Mouse (Mus musculus) heart, adult 2 months (tissue): ENCODE results near the gene Arhgap32. TPM values are rescaled to one million over a fixed set of nuclear protein-coding genes. Genes with fewer than 3 reads are reported as not detected.

Source experiments
- DNase-seq, 2 experiments: peaks; one replicate each; pipeline ENCODE4 v3.0.0; 2021
- H3K27ac ChIP-seq: fragments of 200-600 bp; 2 replicates; pipeline ENCODE4 v1.8.1; 2022
- H3K27me3 ChIP-seq: fragments of 200-500 bp; 2 replicates; pipeline ENCODE4 v1.6.1; 2012; ENCODE audit warnings: mild to moderate bottlenecking, low read length, inconsistent platforms, mixed read lengths; ENCODE audit not compliant: control insufficient read depth, insufficient read depth
- H3K36me3 ChIP-seq: fragments of 200-500 bp; 2 replicates; pipeline ENCODE4 v1.6.1; 2012; ENCODE audit warnings: low read length, inconsistent platforms; ENCODE audit not compliant: control insufficient read depth, insufficient read depth
- H3K4me1 ChIP-seq: fragments of 200-500 bp; 2 replicates; pipeline ENCODE4 v1.6.1; 2011; ENCODE audit warnings: low read length; ENCODE audit not compliant: control insufficient read depth, insufficient read depth
- H3K4me3 ChIP-seq: fragments of 200-600 bp; 2 replicates; pipeline ENCODE4 v1.8.1; 2022
- H3K79me2 ChIP-seq: fragments of 200-500 bp; replicated peaks from 2 replicates; pipeline ENCODE4 v1.6.1; 2012; ENCODE audit warnings: mild to moderate bottlenecking, inconsistent platforms, low read length, moderate library complexity, mixed read lengths; ENCODE audit not compliant: control insufficient read depth, insufficient read depth
- H3K9ac ChIP-seq: fragments of 200-500 bp; 2 replicates; pipeline ENCODE4 v1.6.1; 2012; ENCODE audit warnings: low read depth, mild to moderate bottlenecking, control low read depth, inconsistent platforms, low read length, mixed read lengths
- CTCF ChIP-seq: fragments of 200-600 bp; IDR thresholded peaks from 2 replicates; pipeline ENCODE4 v1.8.1; 2022; ENCODE audit warnings: antibody characterized with exemption, mild to moderate bottlenecking, moderate library complexity
- EP300 ChIP-seq: fragments of 200-500 bp; IDR thresholded peaks from 2 replicates; pipeline ENCODE4 v1.6.1; 2011; ENCODE audit warnings: low read depth, low read length, control low read depth; ENCODE audit not compliant: insufficient read depth
- POLR2A ChIP-seq: fragments of 200-500 bp; IDR thresholded peaks from 2 replicates; pipeline ENCODE4 v1.6.1; 2011; ENCODE audit warnings: mild to moderate bottlenecking, low read depth, low read length, control low read depth; ENCODE audit not compliant: insufficient read depth
- WGBS: fragments of 180-500 bp; shearing (Covaris S2); methylation state at CpG from one replicate; pipeline ENCODE4 v1.1.7; 2018; 5-methylcytosine and 5-hydroxymethylcytosine counted together
- intact Hi-C: fragments of 180-260 bp; cut with DNase I; formaldehyde crosslinking; loops from one replicate; pipeline ENCODE4 v1.15.1; 2025
- polyA plus RNA-seq: library from polyadenylated mRNA; depleted of rRNA; stranded (reverse); fragments of >200 nt; gene quantifications from 2 replicates; pipeline ENCODE4 v1.2.3, GENCODE M21; 2012
- total RNA-seq, 2 experiments: library from RNA; stranded (reverse); gene quantifications; 2 replicates each; pipeline ENCODE4 v1.2.3; 2021

Arhgap32 gene
- total and polyA plus RNA-seq, 3 experiments, result 3.2 to 20.8 (median 18.0) TPM

DNA sequence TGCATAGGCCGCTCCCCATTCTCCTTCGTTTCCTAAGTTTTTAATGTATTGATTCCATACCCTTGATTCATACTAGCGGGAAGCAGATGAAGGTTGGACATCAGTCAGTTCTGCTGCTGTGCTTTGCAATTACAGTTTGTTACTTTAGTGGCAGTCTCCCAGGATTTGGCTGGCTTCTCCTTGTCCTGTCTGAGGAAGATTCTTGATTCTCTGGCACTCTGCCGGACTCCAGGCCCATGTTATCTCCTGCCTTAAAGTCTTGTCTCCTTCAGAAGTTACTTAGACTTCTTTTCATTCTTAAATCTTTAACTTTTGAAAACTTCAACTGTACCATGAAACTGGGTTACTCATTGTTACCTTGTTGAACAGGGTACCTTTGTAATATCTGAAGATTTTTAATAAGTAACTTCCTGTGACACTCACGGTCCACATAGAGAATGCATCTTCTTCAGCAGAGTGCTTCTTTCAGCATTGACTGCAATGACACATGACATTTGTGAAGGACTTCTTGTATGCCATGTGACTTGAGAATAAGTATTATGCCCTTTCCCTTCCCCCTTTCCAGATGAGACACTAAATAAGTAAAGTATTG lies 52.7 kb downstream of the Arhgap32 start:
- H3K27ac ChIP-seq, result no peak overlapping the region

DNA sequence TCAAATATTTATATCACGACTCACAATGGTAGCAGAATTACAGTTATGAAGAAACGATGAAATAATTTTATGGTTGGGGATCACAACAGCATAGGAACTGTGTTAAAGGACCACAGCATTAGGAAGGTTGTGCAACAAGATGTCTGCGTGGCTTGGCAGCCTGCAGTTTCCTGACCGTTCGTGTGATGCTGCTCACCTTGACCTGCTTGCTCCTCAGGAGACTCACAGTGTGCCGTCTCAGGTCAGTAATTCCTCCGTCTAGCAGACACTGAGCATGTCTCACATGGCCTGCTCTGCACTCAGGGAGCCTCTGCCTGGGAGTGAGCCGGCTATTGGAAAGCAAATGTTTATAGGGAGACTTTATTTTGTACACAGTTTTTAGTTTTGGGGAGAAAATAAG lies 54.8 kb downstream of the Arhgap32 start:
- Histone ChIP-seq H3K36me3 (peaks cover 3% of the 10 kb centered on the region; the same call in 1 of the 2 replicates), H3K4me3 (no peak overlapping the region), H3K27ac (no peak overlapping the region), H3K9ac (no peak overlapping the region), H3K27me3 (no peaks in the 10 kb centered on the region), H3K4me1 (no peaks in the 10 kb centered on the region; the same call in none of the 2 replicates), H3K79me2 (no peaks in the 10 kb centered on the region)
- TF ChIP-seq CTCF, result no peak
- WGBS, result 87% methylated on average over 8 of the region's 8 CpGs
- intact Hi-C loops, result no loop called here
- DNase-seq, result no peak

More for the DNA sequence above, 52.7 kb downstream of the Arhgap32 start:
- DNase-seq, result no peak
- Histone ChIP-seq H3K9ac (no peak overlapping the region), H3K36me3 (peaks cover 3% of the 10 kb centered on the region; the same call in 1 of the 2 replicates), H3K4me3 (no peak overlapping the region), H3K4me1 (no peaks in the 10 kb centered on the region; the same call in 1 of the 2 replicates), H3K79me2 (no peaks in the 10 kb centered on the region), H3K27me3 (no peaks in the 10 kb centered on the region)
- intact Hi-C loops, result no loop called here
- WGBS, result 75% methylated on average over 5 of the region's 5 CpGs
- TF ChIP-seq EP300, result no peak
- no peak for TF ChIP-seq POLR2A
- TF ChIP-seq CTCF, result no peak

DNA sequence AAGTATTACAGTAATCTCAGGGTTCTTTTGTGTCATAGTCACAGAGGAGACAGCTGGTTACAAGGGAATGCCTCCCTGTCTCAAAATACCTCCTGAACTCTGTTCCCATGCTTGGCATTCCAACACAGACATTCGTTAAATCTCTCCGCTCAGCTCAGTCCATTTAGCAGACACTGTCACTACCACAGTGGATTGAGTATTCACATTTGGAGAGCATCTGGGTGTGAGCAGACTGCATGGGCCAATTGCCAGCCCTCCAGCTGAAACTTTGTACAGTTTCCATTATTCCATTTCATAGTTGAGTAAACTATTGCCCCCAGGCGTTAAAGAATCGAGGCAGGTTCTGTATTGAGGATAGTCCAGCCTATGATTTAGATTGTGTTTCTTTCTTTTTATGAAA lies 60.7 kb downstream of the Arhgap32 start:
- Histone ChIP-seq H3K79me2 (no peaks in the 10 kb centered on the region), H3K36me3 (no peaks in the 10 kb centered on the region; the same call in none of the 2 replicates), H3K4me1 (peaks cover 3% of the 10 kb centered on the region), H3K27me3 (no peaks in the 10 kb centered on the region), H3K9ac (no peak overlapping the region), H3K4me3 (no peak overlapping the region), H3K27ac (no peak overlapping the region)
- TF ChIP-seq CTCF (no peak), POLR2A (no peak), EP300 (no peak)
- 48% methylated on average over 4 of the region's 4 CpGs for WGBS
- intact Hi-C loops, result no loop called here
- peak; percentile 11 to 30 for DNase-seq

- no peak overlapping the region for H3K9ac ChIP-seq
- no peak overlapping the region for H3K4me3 ChIP-seq
- no peaks in the 10 kb centered on the region; the same call in none of the 2 replicates for H3K36me3 ChIP-seq
- peaks cover 2% of the 10 kb centered on the region; the same call in 1 of the 2 replicates for H3K4me1 ChIP-seq
- TF ChIP-seq CTCF (no peak), EP300 (no peak), POLR2A (no peak)
- no peak for DNase-seq
- H3K79me2 ChIP-seq, result no peaks in the 10 kb centered on the region
- no peaks in the 10 kb centered on the region for H3K27me3 ChIP-seq
- WGBS, result 32% methylated on average over 2 of the region's 2 CpGs
- no peak overlapping the region for H3K27ac ChIP-seq
- intact Hi-C loops, result no loop called here
These were observed 65.2 kb downstream of the Arhgap32 start for GRCm38 (mm10) chr9:32181170-32181569.

DNA sequence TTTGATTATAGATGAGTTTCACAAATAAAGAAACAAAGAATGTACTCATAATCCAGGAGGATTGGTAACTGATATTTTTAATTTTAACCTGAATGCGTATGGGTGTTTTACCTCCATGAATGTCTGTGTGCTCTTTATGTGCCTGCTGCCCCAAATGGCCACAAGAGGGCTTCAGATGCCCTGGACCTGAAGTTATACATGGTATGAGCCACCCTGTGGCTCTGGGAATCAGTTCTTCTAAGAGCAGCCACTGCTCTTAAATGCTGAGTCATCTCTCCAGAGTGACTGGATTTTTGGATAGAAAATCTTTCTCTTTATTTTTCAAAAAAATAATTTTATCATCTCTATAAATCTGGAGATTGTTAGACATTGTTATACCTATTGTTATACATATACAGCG lies 70.6 kb downstream of the Arhgap32 start:
- DNase-seq, result no peak
- TF ChIP-seq CTCF, result peak; percentile 56
- TF ChIP-seq POLR2A, result no peak
- H3K36me3 ChIP-seq, result no peaks in the 10 kb centered on the region
- no peak overlapping the region for H3K9ac ChIP-seq
- H3K79me2 ChIP-seq, result no peaks in the 10 kb centered on the region
- no peak overlapping the region for H3K27ac ChIP-seq
- no peaks in the 10 kb centered on the region for H3K4me1 ChIP-seq
- WGBS, result 97% methylated on average over 2 of the region's 2 CpGs
- intact Hi-C loops, result no loop called here
- no peak overlapping the region for H3K4me3 ChIP-seq
- no peaks in the 10 kb centered on the region for H3K27me3 ChIP-seq

DNA sequence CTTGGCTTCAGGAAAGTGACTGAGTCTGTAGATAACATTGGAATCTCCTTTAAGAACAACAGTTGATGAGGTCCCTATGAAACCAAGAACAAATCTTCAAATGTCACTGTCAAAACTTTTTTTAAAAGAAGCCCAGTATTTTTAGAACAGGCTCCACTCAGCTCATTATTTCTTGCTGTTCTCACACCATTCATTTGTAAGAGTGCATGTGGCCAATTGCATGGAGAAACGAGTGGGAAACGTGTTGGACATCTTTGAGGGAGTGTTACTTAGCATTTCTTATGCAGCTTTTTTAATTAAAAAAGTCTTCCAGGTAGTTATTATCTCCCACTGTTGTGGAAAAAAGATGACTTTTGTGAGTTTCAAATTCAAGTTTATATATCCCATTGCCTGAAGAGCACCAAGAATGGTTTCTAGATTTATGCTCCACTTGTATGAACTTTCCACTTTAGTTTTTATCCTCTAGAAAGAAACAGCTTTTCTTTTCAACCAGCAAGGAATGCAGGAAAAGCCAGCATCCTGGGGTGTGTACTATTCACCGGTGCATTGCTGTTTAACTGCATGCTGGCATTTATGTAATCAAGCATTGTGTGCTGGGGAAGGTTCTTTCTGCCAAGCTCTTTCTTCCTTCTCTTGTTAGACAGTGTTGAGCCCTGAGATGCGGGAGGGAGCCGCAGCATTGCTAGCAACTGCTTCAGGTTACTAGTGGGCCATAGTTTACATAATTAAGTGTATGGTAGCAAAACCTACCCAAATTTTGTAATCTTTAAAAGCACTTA lies 76.5 kb downstream of the Arhgap32 start:
- Histone ChIP-seq H3K4me1 (no peaks in the 10 kb centered on the region), H3K79me2 (no peaks in the 10 kb centered on the region), H3K9ac (no peak overlapping the region), H3K27me3 (no peaks in the 10 kb centered on the region), H3K36me3 (no peaks in the 10 kb centered on the region), H3K4me3 (no peak overlapping the region), H3K27ac (no peak overlapping the region)
- no peak for TF ChIP-seq EP300
- no peak for TF ChIP-seq CTCF
- TF ChIP-seq POLR2A, result no peak
- 64% methylated on average over 5 of the region's 5 CpGs for WGBS
- no peak for DNase-seq
- intact Hi-C loops, result no loop called here
